Mouse (Mus musculus) limb, embryonic 10.5 days (tissue): ENCODE results near the gene Tnnt1. TPM values are rescaled to one million over a fixed set of nuclear protein-coding genes. Genes with fewer than 3 reads are reported as not detected.

Experiments
- DNase-seq: peaks from one replicate; pipeline ENCODE4 v3.0.0-alpha.2; 2017; ENCODE audit warnings: low spot score
- H3K27ac ChIP-seq: fragments of 300-500 bp; sonication (generic); 2 replicates; pipeline ENCODE4 v1.5.1; 2016; ENCODE audit warnings: mild to moderate bottlenecking
- H3K27me3 ChIP-seq: fragments of 300-500 bp; sonication (generic); 2 replicates; pipeline ENCODE4 v1.6.1; 2016; ENCODE audit warnings: low read depth, mild to moderate bottlenecking; ENCODE audit not compliant: poor library complexity, severe bottlenecking
- H3K36me3 ChIP-seq: fragments of 300-500 bp; sonication (generic); 2 replicates; pipeline ENCODE4 v1.6.1; 2016; ENCODE audit warnings: mild to moderate bottlenecking, moderate library complexity
- H3K4me1 ChIP-seq: fragments of 300-500 bp; sonication (generic); 2 replicates; pipeline ENCODE4 v1.6.1; 2016
- H3K4me3 ChIP-seq: fragments of 300-500 bp; sonication (generic); 2 replicates; pipeline ENCODE4 v1.5.1; 2016; ENCODE audit warnings: mild to moderate bottlenecking, moderate library complexity
- H3K9me3 ChIP-seq: fragments of 300-500 bp; sonication (generic); replicated peaks from 2 replicates; pipeline ENCODE4 v1.6.1; 2016; ENCODE audit warnings: mild to moderate bottlenecking
- WGBS: fragments of 180-500 bp; shearing (Covaris S2); methylation state at CpG from one replicate; pipeline ENCODE4 v1.1.7; 2016; 5-methylcytosine and 5-hydroxymethylcytosine counted together
- polyA plus RNA-seq: library from polyadenylated mRNA; unstranded; fragments of >200 nt; fragmentation: Nextera tagmentation; extraction: Ambion mirVana; gene quantifications from 2 replicates; pipeline ENCODE4 v1.2.1, GENCODE M21; 2016

Gene Tnnt1
- polyA plus RNA-seq, 1 experiment from 2014 or later = 15.3 TPM

GRCm38 (mm10) chr7:4501558-4502397, 14.4 kb downstream of the Tnnt1 start, which contains the start of gene Ppp1r12c:
Gene Ppp1r12c, minus strand, starts transcription at chr7:4501680.
- WGBS = under 1% methylated on average over 61 of the region's 62 CpGs
- peak; percentile 92 for DNase-seq
- Histone ChIP-seq H3K36me3 (peaks cover 13% of the 10 kb centered on the region), H3K27me3 (no peaks in the 10 kb centered on the region), H3K9me3 (no peaks in the 10 kb centered on the region), H3K4me1 (peaks cover 26% of the 10 kb centered on the region), H3K27ac (peak within 1 kb of the TSS; percentile 93), H3K4me3 (peak within 1 kb of the TSS; percentile 95)

GRCm38 (mm10) chr7:4500892-4501471, 15.2 kb downstream of the Tnnt1 start:
- peak overlapping the region; percentile 95 for H3K4me3 ChIP-seq

GRCm38 (mm10) chr7:4499034-4499433, 17.1 kb downstream of the Tnnt1 start:
- H3K4me3 ChIP-seq = 0 out of 2 replicates have a peak overlapping the region, but pooled peaks have one; percentile 95
- no peak overlapping the region for H3K27ac ChIP-seq
- 94% methylated on average over 4 of the region's 4 CpGs for WGBS
- no peaks in the 10 kb centered on the region for H3K9me3 ChIP-seq
- H3K36me3 ChIP-seq = peaks cover 40% of the 10 kb centered on the region
- H3K4me1 ChIP-seq = peaks cover 26% of the 10 kb centered on the region
- no peaks in the 10 kb centered on the region for H3K27me3 ChIP-seq
- DNase-seq = no peak

More at GRCm38 (mm10) chr7:4500892-4501471, 15.2 kb downstream of the Tnnt1 start:
- H3K27ac ChIP-seq = peak overlapping the region; percentile 93
- no peaks in the 10 kb centered on the region for H3K9me3 ChIP-seq
- under 1% methylated on average over 52 of the region's 52 CpGs for WGBS
- H3K36me3 ChIP-seq = peaks cover 21% of the 10 kb centered on the region
- peaks cover 26% of the 10 kb centered on the region for H3K4me1 ChIP-seq
- no peaks in the 10 kb centered on the region for H3K27me3 ChIP-seq
- DNase-seq = peak; percentile 68

DNA sequence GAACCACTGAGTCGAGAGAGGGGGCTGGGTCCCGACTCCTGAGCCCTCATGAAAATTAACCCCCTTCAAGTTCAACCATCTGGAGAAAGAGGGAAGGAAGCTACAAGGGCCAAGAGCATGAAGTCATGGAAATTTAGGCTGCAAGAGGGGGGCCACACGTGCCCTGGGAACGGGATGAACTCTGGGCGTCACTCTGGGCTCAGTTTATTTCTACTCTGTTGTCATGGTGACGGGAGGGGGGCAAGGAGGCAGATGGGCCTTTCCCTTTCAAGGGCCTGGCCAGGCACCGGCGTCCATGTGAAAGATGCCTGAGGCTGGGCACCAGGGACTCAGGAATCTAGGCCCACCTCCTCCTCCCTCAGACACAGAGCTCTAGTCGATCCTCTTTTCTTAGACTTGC, 17.9 kb downstream of the Tnnt1 start:
- DNase-seq = no peak
- Histone ChIP-seq H3K27ac (no peak overlapping the region), H3K36me3 (peaks cover 48% of the 10 kb centered on the region), H3K9me3 (no peaks in the 10 kb centered on the region), H3K27me3 (no peaks in the 10 kb centered on the region), H3K4me1 (peaks cover 26% of the 10 kb centered on the region), H3K4me3 (no peak overlapping the region)
- 45% methylated on average over 9 of the region's 9 CpGs for WGBS

DNA sequence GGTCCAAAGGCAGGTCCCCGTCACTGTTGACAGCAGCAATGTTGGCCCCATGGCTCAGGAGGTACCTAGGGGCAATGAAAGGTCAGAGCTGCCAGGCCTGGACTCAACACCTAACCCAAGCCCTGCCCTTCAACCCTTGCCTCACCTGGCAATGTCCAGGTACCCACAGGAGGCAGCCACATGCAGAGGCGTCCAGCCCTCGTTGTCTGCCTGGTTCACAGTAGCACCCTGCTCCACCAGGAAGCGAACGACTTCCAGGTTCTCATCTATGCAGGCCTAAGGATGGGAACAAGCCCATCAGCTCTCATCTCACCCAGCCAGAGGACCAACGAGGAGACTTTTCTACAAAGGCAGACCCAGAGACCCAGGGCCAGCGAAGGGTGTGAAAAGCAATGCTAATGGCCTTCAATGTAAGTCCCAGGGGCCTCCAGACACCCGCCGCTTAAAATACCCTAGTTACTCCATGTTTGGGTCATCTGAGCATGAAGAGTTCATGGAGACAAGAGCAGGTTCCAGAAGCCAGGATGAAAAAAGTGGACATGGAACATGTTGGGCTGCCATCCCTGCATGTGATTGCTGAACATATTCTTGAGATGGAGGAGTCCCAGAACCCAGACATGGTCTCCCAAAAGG, 18.8 kb downstream of the Tnnt1 start:
- DNase-seq = no peak
- no peaks in the 10 kb centered on the region for H3K27me3 ChIP-seq
- peaks cover 26% of the 10 kb centered on the region for H3K4me1 ChIP-seq
- WGBS = 96% methylated on average over 9 of the region's 9 CpGs
- no peaks in the 10 kb centered on the region for H3K9me3 ChIP-seq
- no peak overlapping the region for H3K27ac ChIP-seq
- peaks cover 57% of the 10 kb centered on the region for H3K36me3 ChIP-seq
- H3K4me3 ChIP-seq = no peak overlapping the region

DNA sequence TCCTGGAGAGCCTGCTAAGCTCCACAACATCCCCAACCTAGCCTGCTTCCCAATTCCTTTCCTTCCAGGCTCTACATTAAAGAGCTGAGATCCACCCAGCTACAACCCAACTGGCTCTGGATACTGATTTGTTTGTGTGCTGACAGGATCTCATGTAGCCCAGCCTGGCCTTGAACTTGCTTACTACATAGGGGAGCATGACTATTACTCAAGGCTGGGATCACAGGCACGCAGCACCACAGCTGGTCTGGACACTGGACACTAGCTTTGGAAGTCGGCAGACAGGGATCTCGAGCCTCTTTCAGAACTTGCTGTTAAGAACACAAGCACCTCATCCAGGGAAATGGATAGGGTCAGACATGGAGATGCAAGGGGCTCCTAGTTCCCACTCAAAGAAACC, 19.7 kb downstream of the Tnnt1 start:
- H3K4me1 ChIP-seq = peaks cover 26% of the 10 kb centered on the region
- H3K27me3 ChIP-seq = no peaks in the 10 kb centered on the region
- DNase-seq = no peak
- H3K4me3 ChIP-seq = no peak overlapping the region
- no peaks in the 10 kb centered on the region for H3K9me3 ChIP-seq
- H3K36me3 ChIP-seq = peaks cover 66% of the 10 kb centered on the region
- H3K27ac ChIP-seq = no peak overlapping the region
- WGBS = 93% methylated on average over 3 of the region's 3 CpGs

GRCm38 (mm10) chr7:4493991-4494390, 22.2 kb downstream of the Tnnt1 start:
- H3K27me3 ChIP-seq = no peaks in the 10 kb centered on the region
- H3K9me3 ChIP-seq = no peaks in the 10 kb centered on the region
- no peak for DNase-seq
- peaks cover 88% of the 10 kb centered on the region for H3K36me3 ChIP-seq
- H3K4me1 ChIP-seq = peaks cover 11% of the 10 kb centered on the region
- no peak overlapping the region for H3K4me3 ChIP-seq
- H3K27ac ChIP-seq = no peak overlapping the region
- WGBS = 89% methylated on average over 1 of the region's 1 CpGs

GRCm38 (mm10) chr7:4492284-4493224, 23.6 kb downstream of the Tnnt1 start:
- Histone ChIP-seq H3K9me3 (no peaks in the 10 kb centered on the region), H3K4me3 (no peak overlapping the region), H3K27ac (no peak overlapping the region), H3K4me1 (no peaks in the 10 kb centered on the region), H3K27me3 (no peaks in the 10 kb centered on the region), H3K36me3 (peaks cover 100% of the 10 kb centered on the region)
- WGBS = 84% methylated on average over 13 of the region's 13 CpGs
- DNase-seq = no peak

DNA sequence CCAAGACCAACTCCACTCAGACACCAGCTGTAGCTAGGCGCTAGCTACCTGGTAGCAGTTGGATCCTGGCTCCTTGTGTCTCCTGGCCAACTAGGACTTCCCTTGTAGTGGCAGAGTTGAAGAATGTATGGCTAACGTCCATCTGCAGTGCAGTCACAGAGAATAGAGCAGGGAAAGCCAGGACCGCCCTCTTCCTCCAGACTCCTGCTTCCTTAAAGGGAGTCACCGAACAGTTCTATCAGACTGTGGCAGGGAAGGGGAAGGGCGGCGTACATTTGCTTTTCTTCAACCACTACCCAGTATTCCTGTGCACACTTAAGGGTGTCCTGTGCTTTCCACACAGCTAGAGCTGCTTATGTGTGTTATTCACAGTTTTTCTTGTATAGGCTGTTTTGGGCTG, 24.9 kb downstream of the Tnnt1 start:
- Histone ChIP-seq H3K4me1 (no peaks in the 10 kb centered on the region), H3K36me3 (peaks cover 100% of the 10 kb centered on the region), H3K27ac (no peak overlapping the region), H3K9me3 (no peaks in the 10 kb centered on the region), H3K4me3 (no peak overlapping the region), H3K27me3 (no peaks in the 10 kb centered on the region)
- DNase-seq = no peak
- 89% methylated on average over 6 of the region's 6 CpGs for WGBS

- peaks cover 69% of the 10 kb centered on the region for H3K36me3 ChIP-seq
- H3K4me3 ChIP-seq = no peak overlapping the region
- DNase-seq = no peak
- WGBS = 89% methylated on average over 12 of the region's 12 CpGs
- H3K9me3 ChIP-seq = no peaks in the 10 kb centered on the region
- peaks cover 19% of the 10 kb centered on the region for H3K4me1 ChIP-seq
- no peak overlapping the region for H3K27ac ChIP-seq
- H3K27me3 ChIP-seq = peaks cover 4% of the 10 kb centered on the region; the same call in 1 of the 2 replicates
Measured at GRCm38 (mm10) chr7:4482281-4482680, 33.9 kb downstream of the Tnnt1 start.

DNA sequence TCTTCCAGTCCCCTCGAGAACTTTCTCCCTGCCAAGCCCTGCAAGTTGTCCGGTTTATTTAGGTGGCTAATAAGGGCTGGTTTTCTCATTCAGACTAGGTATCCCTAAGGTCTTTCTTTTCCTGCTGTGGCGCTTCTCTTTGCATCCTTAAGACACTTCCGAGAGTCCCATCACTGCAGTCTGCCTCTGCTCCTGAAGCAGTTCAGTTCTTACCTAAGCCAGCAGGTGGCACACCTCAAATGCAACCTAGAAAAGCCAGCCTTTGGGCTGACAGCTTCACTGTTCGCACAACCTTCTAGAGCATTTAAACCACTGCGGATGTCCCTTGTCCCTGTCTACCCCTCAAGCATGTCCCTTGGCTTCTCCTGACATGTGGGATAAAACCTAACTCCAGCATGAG, 36.5 kb downstream of the Tnnt1 start:
- H3K27me3 ChIP-seq = peaks cover 27% of the 10 kb centered on the region
- WGBS = 20% methylated on average over 6 of the region's 6 CpGs
- DNase-seq = peak; percentile 56
- H3K27ac ChIP-seq = no peak overlapping the region
- H3K36me3 ChIP-seq = peaks cover 43% of the 10 kb centered on the region
- no peak overlapping the region for H3K4me3 ChIP-seq
- no peaks in the 10 kb centered on the region for H3K9me3 ChIP-seq
- peaks cover 20% of the 10 kb centered on the region for H3K4me1 ChIP-seq

- Histone ChIP-seq H3K27me3 (peaks cover 35% of the 10 kb centered on the region), H3K9me3 (no peaks in the 10 kb centered on the region), H3K36me3 (peaks cover 34% of the 10 kb centered on the region), H3K4me3 (peak overlapping the region; percentile 64), H3K27ac (peak overlapping the region; percentile 90), H3K4me1 (peaks cover 22% of the 10 kb centered on the region)
- no peak for DNase-seq
- 3% methylated on average over 16 of the region's 16 CpGs for whole genome bisulfite sequencing
Measured at GRCm38 (mm10) chr7:4478796-4479291, 37.3 kb downstream of the Tnnt1 start.
